Mouse (Mus musculus) R1 (cell line): ENCODE results near the gene Eif4g3.
A peak's percentile ranks its signal among the peaks of the same experiment; 100 is the strongest.
"Not testable (repeated sequence)": the region's sequence is repeated elsewhere in the genome, so short reads cannot be mapped to it uniquely, and the experiment has no call there.

Source experiments
- DNase-seq: peaks from one replicate; pipeline ENCODE4 v3.0.0-alpha.2; 2018; ENCODE audit warnings: low read depth, low spot score

Eif4g3 gene

GRCm38 (mm10) chr4:137992890-137993289, at the start of gene Eif4g3:
Gene Eif4g3, plus strand, starts transcription at chr4:137993022.
- DNase-seq = no peak

GRCm38 (mm10) chr4:137943540-137943939, 49.3 kb upstream of the Eif4g3 start:
- no peak for DNase-seq

- DNase-seq = peak; percentile 65
Measured at GRCm38 (mm10) chr4:137945376-137945775, 47.4 kb upstream of the Eif4g3 start.

- DNase-seq = no peak
Measured at GRCm38 (mm10) chr4:137946419-137946818, 46.4 kb upstream of the Eif4g3 start.

GRCm38 (mm10) chr4:137952840-137953239, 40.0 kb upstream of the Eif4g3 start:
- DNase-seq = peak; percentile 80

GRCm38 (mm10) chr4:137954184-137954583, 38.6 kb upstream of the Eif4g3 start:
- no peak for DNase-seq

GRCm38 (mm10) chr4:137954926-137955396, 37.9 kb upstream of the Eif4g3 start:
- peak; percentile 53 for DNase-seq

GRCm38 (mm10) chr4:137956260-137956659, 36.6 kb upstream of the Eif4g3 start:
- no peak for DNase-seq

- DNase-seq = peak; percentile 70
Measured at GRCm38 (mm10) chr4:137959889-137960665, 32.7 kb upstream of the Eif4g3 start.

- no peak for DNase-seq
Measured at GRCm38 (mm10) chr4:137960757-137961156, 32.1 kb upstream of the Eif4g3 start.

- DNase-seq = no peak
Measured at GRCm38 (mm10) chr4:137962643-137963350, 30.0 kb upstream of the Eif4g3 start.

- no peak for DNase-seq
Measured at GRCm38 (mm10) chr4:137963431-137963830, 29.4 kb upstream of the Eif4g3 start.

- peak; percentile 93 for DNase-seq
Measured at GRCm38 (mm10) chr4:137963881-137964584, 28.8 kb upstream of the Eif4g3 start.

GRCm38 (mm10) chr4:137964585-137964930, 28.3 kb upstream of the Eif4g3 start:
- no peak for DNase-seq

- peak; percentile 89 for DNase-seq
Measured at GRCm38 (mm10) chr4:137968203-137968602, 24.6 kb upstream of the Eif4g3 start.

- DNase-seq = not testable (repeated sequence)
Measured at GRCm38 (mm10) chr4:137970623-137971199, 22.1 kb upstream of the Eif4g3 start.

GRCm38 (mm10) chr4:137974856-137975432, 17.9 kb upstream of the Eif4g3 start:
- not testable (repeated sequence) for DNase-seq

GRCm38 (mm10) chr4:137979066-137979644, 13.7 kb upstream of the Eif4g3 start:
- DNase-seq = not testable (repeated sequence)

GRCm38 (mm10) chr4:137982869-137983268, 10.0 kb upstream of the Eif4g3 start:
- DNase-seq = no peak

GRCm38 (mm10) chr4:137984212-137984611, 8.6 kb upstream of the Eif4g3 start:
- DNase-seq = no peak

- no peak for DNase-seq
Measured at GRCm38 (mm10) chr4:137984746-137985145, 8.1 kb upstream of the Eif4g3 start.
